Mouse (Mus musculus) liver, embryonic 12.5 days (tissue): Measurements from ENCODE around the gene Rnf123. TPM values are rescaled to one million over a fixed set of nuclear protein-coding genes. Genes with fewer than 3 reads are reported as not detected.
A peak's percentile ranks its signal among the peaks of the same experiment; 100 is the strongest.

Experiments used
- ATAC-seq: fragments of 200-750 bp; cut with Nextera tagmentation; 2 replicates; pipeline ENCODE4 v1.8.0; 2017; ENCODE audit warnings: moderate number of reproducible peaks, mild to moderate bottlenecking, moderate library complexity
- H3K27ac ChIP-seq: fragments of 300-500 bp; sonication (generic); 2 replicates; pipeline ENCODE4 v1.5.1; 2016; ENCODE audit warnings: mild to moderate bottlenecking
- H3K27me3 ChIP-seq: fragments of 300-500 bp; sonication (generic); replicated peaks from 2 replicates; pipeline ENCODE4 v1.6.1; 2016; ENCODE audit warnings: mild to moderate bottlenecking, moderate library complexity
- H3K36me3 ChIP-seq: fragments of 300-500 bp; sonication (generic); 2 replicates; pipeline ENCODE4 v1.6.1; 2016; ENCODE audit warnings: mild to moderate bottlenecking, moderate library complexity
- H3K4me1 ChIP-seq: fragments of 300-500 bp; sonication (generic); 2 replicates; pipeline ENCODE4 v1.6.1; 2016
- H3K4me2 ChIP-seq: fragments of 300-500 bp; sonication (generic); 2 replicates; pipeline ENCODE4 v1.6.1; 2016; ENCODE audit warnings: mild to moderate bottlenecking, moderate library complexity
- H3K4me3 ChIP-seq: fragments of 300-500 bp; sonication (generic); 2 replicates; pipeline ENCODE4 v1.5.1; 2016; ENCODE audit warnings: mild to moderate bottlenecking, moderate library complexity
- H3K9ac ChIP-seq: fragments of 300-500 bp; sonication (generic); 2 replicates; pipeline ENCODE4 v1.6.1; 2016; ENCODE audit warnings: mild to moderate bottlenecking, moderate library complexity
- H3K9me3 ChIP-seq: fragments of 300-500 bp; sonication (generic); replicated peaks from 2 replicates; pipeline ENCODE4 v1.6.1; 2016; ENCODE audit warnings: mild to moderate bottlenecking, moderate library complexity
- WGBS: fragments of 180-500 bp; shearing (Covaris S2); methylation state at CpG from one replicate; pipeline ENCODE4 v1.1.7; 2016; ENCODE audit not compliant: insufficient replicate concordance; 5-methylcytosine and 5-hydroxymethylcytosine counted together
- polyA plus RNA-seq: library from polyadenylated mRNA; unstranded; fragments of >200 nt; fragmentation: Nextera tagmentation; extraction: Ambion mirVana; gene quantifications from 2 replicates; pipeline ENCODE4 v1.2.1, GENCODE M21; 2016

Rnf123 gene
- polyA plus RNA-seq = 96.6 and 101 TPM in 2 replicates

- Histone ChIP-seq H3K4me2 (peak within 1 kb of the TSS; percentile 83), H3K4me1 (peaks cover 93% of the 10 kb centered on the region), H3K9me3 (no peaks in the 10 kb centered on the region), H3K27me3 (peaks cover 20% of the 10 kb centered on the region), H3K27ac (peak within 1 kb of the TSS; percentile 100), H3K4me3 (peak within 1 kb of the TSS; percentile 36), H3K9ac (peak within 1 kb of the TSS; percentile 73), H3K36me3 (peaks cover 60% of the 10 kb centered on the region)
- peak; percentile 33 for ATAC-seq
- 14% methylated on average over 12 of the region's 12 CpGs for WGBS
Observed at GRCm38 (mm10) chr9:108082988-108083431, at the start of gene Rnf123. TSS of gene Rnf123 (minus strand) at chr9:108083346.

- H3K4me3 ChIP-seq = no peak overlapping the region
- peaks cover 12% of the 10 kb centered on the region; the same call in 1 of the 2 replicates for H3K4me1 ChIP-seq
- H3K27me3 ChIP-seq = peaks cover 54% of the 10 kb centered on the region
- no peaks in the 10 kb centered on the region for H3K9me3 ChIP-seq
- ATAC-seq = no peak
- 76% methylated on average over 3 of the region's 3 CpGs for WGBS
- H3K9ac ChIP-seq = no peak overlapping the region
- H3K4me2 ChIP-seq = no peak overlapping the region
- no peak overlapping the region for H3K27ac ChIP-seq
- no peaks in the 10 kb centered on the region for H3K36me3 ChIP-seq
Observed at GRCm38 (mm10) chr9:108132373-108132772, 49.2 kb upstream of the Rnf123 start.

GRCm38 (mm10) chr9:108131502-108131901 is 48.4 kb upstream of the Rnf123 start:
- Histone ChIP-seq H3K4me3 (no peak overlapping the region), H3K4me1 (peaks cover 12% of the 10 kb centered on the region; the same call in 1 of the 2 replicates), H3K27ac (no peak overlapping the region), H3K4me2 (no peak overlapping the region), H3K9me3 (no peaks in the 10 kb centered on the region), H3K36me3 (no peaks in the 10 kb centered on the region), H3K27me3 (peaks cover 46% of the 10 kb centered on the region), H3K9ac (no peak overlapping the region)
- no peak for ATAC-seq
- 42% methylated on average over 5 of the region's 5 CpGs for WGBS

- Histone ChIP-seq H3K9me3 (no peaks in the 10 kb centered on the region), H3K4me2 (no peak overlapping the region), H3K4me3 (no peak overlapping the region), H3K4me1 (peaks cover 7% of the 10 kb centered on the region; the same call in 1 of the 2 replicates), H3K36me3 (no peaks in the 10 kb centered on the region), H3K9ac (no peak overlapping the region), H3K27me3 (peaks cover 39% of the 10 kb centered on the region), H3K27ac (no peak overlapping the region)
- ATAC-seq = no peak
- 60% methylated on average over 13 of the region's 13 CpGs for WGBS
Observed at GRCm38 (mm10) chr9:108129042-108129948, 46.1 kb upstream of the Rnf123 start.

- Histone ChIP-seq H3K9me3 (no peaks in the 10 kb centered on the region), H3K4me2 (no peak overlapping the region), H3K27me3 (peaks cover 40% of the 10 kb centered on the region), H3K4me1 (peaks cover 7% of the 10 kb centered on the region; the same call in 1 of the 2 replicates), H3K36me3 (no peaks in the 10 kb centered on the region), H3K27ac (no peak overlapping the region), H3K9ac (no peak overlapping the region), H3K4me3 (no peak overlapping the region)
- ATAC-seq = no peak
- WGBS = 69% methylated on average over 11 of the region's 11 CpGs
Observed at GRCm38 (mm10) chr9:108128248-108128647, 45.1 kb upstream of the Rnf123 start.

- H3K4me3 ChIP-seq = no peak overlapping the region
- H3K9ac ChIP-seq = no peak overlapping the region
- H3K27me3 ChIP-seq = peaks cover 45% of the 10 kb centered on the region
- no peak for ATAC-seq
- H3K36me3 ChIP-seq = no peaks in the 10 kb centered on the region
- H3K9me3 ChIP-seq = no peaks in the 10 kb centered on the region
- no peak overlapping the region for H3K27ac ChIP-seq
- WGBS = 73% methylated on average over 17 of the region's 17 CpGs
- no peak overlapping the region for H3K4me2 ChIP-seq
- peaks cover 2% of the 10 kb centered on the region; the same call in 1 of the 2 replicates for H3K4me1 ChIP-seq
Observed at GRCm38 (mm10) chr9:108126436-108127180, 43.5 kb upstream of the Rnf123 start.

- no peak for ATAC-seq
- Histone ChIP-seq H3K9me3 (no peaks in the 10 kb centered on the region), H3K4me1 (peaks cover 2% of the 10 kb centered on the region), H3K9ac (no peak overlapping the region), H3K27me3 (peaks cover 46% of the 10 kb centered on the region), H3K4me2 (no peak overlapping the region), H3K36me3 (no peaks in the 10 kb centered on the region), H3K27ac (no peak overlapping the region), H3K4me3 (no peak overlapping the region)
- 71% methylated on average over 8 of the region's 8 CpGs for WGBS
Observed at GRCm38 (mm10) chr9:108125731-108126130, 42.6 kb upstream of the Rnf123 start.

- H3K27ac ChIP-seq = no peak overlapping the region
- WGBS = 74% methylated on average over 4 of the region's 4 CpGs
Observed at GRCm38 (mm10) chr9:108123916-108124315, 40.8 kb upstream of the Rnf123 start.

GRCm38 (mm10) chr9:108121170-108121969 is 38.2 kb upstream of the Rnf123 start:
- Histone ChIP-seq H3K9ac (no peak overlapping the region), H3K27ac (no peak overlapping the region), H3K4me3 (no peak overlapping the region), H3K4me2 (no peak overlapping the region), H3K27me3 (peaks cover 19% of the 10 kb centered on the region; the same call in 1 of the 2 replicates), H3K4me1 (peaks cover 21% of the 10 kb centered on the region), H3K9me3 (no peaks in the 10 kb centered on the region), H3K36me3 (no peaks in the 10 kb centered on the region)
- 78% methylated on average over 10 of the region's 10 CpGs for WGBS
- no peak for ATAC-seq

More at GRCm38 (mm10) chr9:108123916-108124315, 40.8 kb upstream of the Rnf123 start:
- no peak overlapping the region for H3K9ac ChIP-seq
- no peak for ATAC-seq
- H3K4me2 ChIP-seq = no peak overlapping the region
- H3K4me1 ChIP-seq = peaks cover 18% of the 10 kb centered on the region
- H3K27me3 ChIP-seq = peaks cover 28% of the 10 kb centered on the region
- H3K36me3 ChIP-seq = no peaks in the 10 kb centered on the region
- H3K9me3 ChIP-seq = no peaks in the 10 kb centered on the region
- H3K4me3 ChIP-seq = no peak overlapping the region

GRCm38 (mm10) chr9:108120671-108121070 is 37.5 kb upstream of the Rnf123 start:
- no peak for ATAC-seq
- no peak overlapping the region for H3K27ac ChIP-seq

GRCm38 (mm10) chr9:108119891-108120411 is 36.8 kb upstream of the Rnf123 start:
- H3K4me3 ChIP-seq = no peak overlapping the region
- ATAC-seq = 0 out of 2 replicates have a peak, but pooled peaks have one; percentile 8
- H3K27ac ChIP-seq = no peak overlapping the region
- H3K27me3 ChIP-seq = peaks cover 33% of the 10 kb centered on the region
- H3K4me2 ChIP-seq = no peak overlapping the region
- H3K4me1 ChIP-seq = peaks cover 21% of the 10 kb centered on the region
- WGBS = 23% methylated on average over 11 of the region's 11 CpGs
- H3K9me3 ChIP-seq = no peaks in the 10 kb centered on the region
- H3K9ac ChIP-seq = 0 out of 2 replicates have a peak overlapping the region, but pooled peaks have one; percentile 6
- no peaks in the 10 kb centered on the region for H3K36me3 ChIP-seq

More at GRCm38 (mm10) chr9:108120671-108121070, 37.5 kb upstream of the Rnf123 start:
- no peak overlapping the region for H3K4me2 ChIP-seq
- H3K27me3 ChIP-seq = peaks cover 26% of the 10 kb centered on the region
- WGBS = 71% methylated on average over 8 of the region's 8 CpGs
- peaks cover 21% of the 10 kb centered on the region for H3K4me1 ChIP-seq
- H3K36me3 ChIP-seq = no peaks in the 10 kb centered on the region
- H3K9ac ChIP-seq = no peak overlapping the region
- no peak overlapping the region for H3K4me3 ChIP-seq
- H3K9me3 ChIP-seq = no peaks in the 10 kb centered on the region
